Mouse (Mus musculus): ENCODE measurements around the gene Ralgps2.

DNA sequence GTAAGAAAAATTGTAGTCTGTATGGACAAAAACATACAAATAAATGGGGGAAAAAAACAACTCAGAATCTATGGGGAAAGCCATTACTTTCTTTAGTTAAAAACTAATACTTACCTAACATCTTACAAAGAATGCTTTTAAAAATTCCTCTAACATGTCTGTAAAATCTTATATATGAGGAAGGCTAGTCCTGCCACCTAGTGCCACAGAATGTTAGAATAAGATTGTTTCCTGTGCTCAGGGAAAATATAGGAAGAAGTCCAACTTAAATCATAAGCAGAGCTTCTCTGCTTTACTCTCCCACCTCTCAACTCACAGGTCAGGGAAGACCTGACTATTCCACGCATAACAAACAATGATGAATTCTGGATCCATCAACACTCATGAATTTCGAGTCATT, 53.5 kb downstream of the Ralgps2 start:
- TF ChIP-seq CTCF (IDR thresholded peaks at IDR 0.05; ENCODE audit: low read depth, low read length), result no peak
- no peak for TF ChIP-seq POLR2A (IDR thresholded peaks at IDR 0.05; ENCODE audit: insufficient read depth, low read length)
- TF ChIP-seq EP300 (IDR thresholded peaks at IDR 0.05; ENCODE audit: insufficient read depth, low read depth, low read length), result no peak

All from ES-Bruce4 (cell line).